Mouse (Mus musculus) liver, adult 2 months (tissue): Measurements from ENCODE around the gene Cdk4.

ENCODE experiments used
- CTCF ChIP-seq: fragments of 200-500 bp; IDR thresholded peaks from 2 replicates; pipeline ENCODE4 v1.5.1; 2011; ENCODE audit warnings: low read depth, low read length, control low read depth
- POLR2A ChIP-seq: fragments of 200-500 bp; IDR thresholded peaks from 2 replicates; pipeline ENCODE4 v1.6.1; 2011; ENCODE audit warnings: low read length, control low read depth; ENCODE audit not compliant: insufficient read depth; ENCODE audit errors: extremely low read depth

- peak; percentile 27; the same call in 1 of the 2 replicates for TF ChIP-seq CTCF
- TF ChIP-seq POLR2A, result no peak
These were observed 28.4 kb downstream of the Cdk4 start for GRCm38 (mm10) chr10:127091507-127092396.
